Mouse (Mus musculus): ENCODE measurements at regions not wholly inside any gene's neighbourhood (a gene's known extent, or its start where the extent isn't known, plus 50 kb on each side); places are given as distances from the start of the nearest gene placed in this dataset.
"Not testable (repeated sequence)": the region's sequence is repeated elsewhere in the genome, so short reads cannot be mapped to it uniquely, and the experiment has no call there.

GRCm38 (mm10) chr15:62257110-62257667 lies 1334.4 kb upstream of the A1bg start:
- TF ChIP-seq CTCF (IDR thresholded peaks at IDR 0.05; ENCODE audit: control insufficient read depth, insufficient read depth, insufficient replicate concordance, low read depth, low read length) (no peak), POLR2A (IDR thresholded peaks at IDR 0.05; ENCODE audit: control insufficient read depth, low read depth, low read length) (no peak)
- no peak overlapping the region for H3K27ac ChIP-seq (ENCODE audit: control insufficient read depth, insufficient read depth, low read depth, low read length)
- H3K4me1 ChIP-seq (ENCODE audit: control insufficient read depth, insufficient read depth, low read length) = no peaks in the 10 kb centered on the region
- H3K4me3 ChIP-seq (ENCODE audit: control insufficient read depth, low read depth, low read length) = no peak overlapping the region
- H3K36me3 ChIP-seq (ENCODE audit: control insufficient read depth, insufficient read depth, low read length) = no peaks in the 10 kb centered on the region
- H3K27me3 ChIP-seq (ENCODE audit: control insufficient read depth, insufficient read depth, low read length) = no peaks in the 10 kb centered on the region

DNA sequence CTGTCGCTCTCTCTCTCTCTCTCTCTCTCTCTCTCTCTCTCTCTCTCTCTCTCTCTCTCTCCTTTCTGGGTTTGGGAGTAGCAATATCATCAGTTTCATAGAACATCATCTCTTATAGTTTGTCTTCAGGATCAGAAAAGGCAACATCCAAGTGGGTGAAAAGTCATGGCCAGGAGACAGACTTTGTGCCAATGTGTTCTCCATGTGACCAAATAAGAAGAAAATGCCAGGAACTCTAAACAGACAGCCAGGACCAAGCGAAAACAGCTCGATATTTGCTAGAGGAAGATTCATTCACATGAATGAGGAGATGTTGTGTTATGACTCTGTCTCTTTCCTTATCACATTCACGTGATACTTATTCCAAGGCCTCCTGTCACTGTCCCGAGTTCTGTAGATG lies 1332.8 kb upstream of the A1bg start:
- Histone ChIP-seq H3K27me3 (ENCODE audit: control insufficient read depth, insufficient read depth, low read length) (no peaks in the 10 kb centered on the region), H3K4me1 (ENCODE audit: control insufficient read depth, insufficient read depth, low read length) (no peaks in the 10 kb centered on the region), H3K27ac (ENCODE audit: control insufficient read depth, insufficient read depth, low read depth, low read length) (no peak overlapping the region), H3K4me3 (ENCODE audit: control insufficient read depth, low read depth, low read length) (no peak overlapping the region), H3K36me3 (ENCODE audit: control insufficient read depth, insufficient read depth, low read length) (no peaks in the 10 kb centered on the region)
- TF ChIP-seq CTCF (IDR thresholded peaks at IDR 0.05; ENCODE audit: control insufficient read depth, insufficient read depth, insufficient replicate concordance, low read depth, low read length) (no peak), POLR2A (IDR thresholded peaks at IDR 0.05; ENCODE audit: control insufficient read depth, low read depth, low read length) (no peak)

DNA sequence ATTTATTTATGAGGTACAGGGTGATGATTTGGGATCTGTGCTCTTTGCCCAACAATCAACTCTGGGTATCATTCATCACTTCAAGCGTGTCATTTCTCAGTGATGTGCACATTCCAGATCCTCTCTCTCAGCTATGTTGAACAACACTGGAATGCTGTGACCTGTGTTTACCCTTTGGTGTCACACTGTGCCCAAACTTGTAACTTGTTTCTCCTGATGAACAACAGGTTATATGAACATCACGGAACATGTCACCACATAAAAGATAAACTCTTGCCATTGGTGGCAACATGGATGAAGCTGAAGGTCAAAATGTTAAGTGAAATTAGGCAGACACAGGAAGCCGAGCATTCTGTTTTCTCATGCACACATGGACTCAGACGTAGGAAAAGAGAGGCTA lies 1330.9 kb upstream of the A1bg start:
- no peak overlapping the region for H3K4me3 ChIP-seq (ENCODE audit: control insufficient read depth, low read depth, low read length)
- H3K27me3 ChIP-seq (ENCODE audit: control insufficient read depth, insufficient read depth, low read length) = no peaks in the 10 kb centered on the region
- no peaks in the 10 kb centered on the region for H3K36me3 ChIP-seq (ENCODE audit: control insufficient read depth, insufficient read depth, low read length)
- no peak for TF ChIP-seq CTCF (IDR thresholded peaks at IDR 0.05; ENCODE audit: control insufficient read depth, insufficient read depth, insufficient replicate concordance, low read depth, low read length)
- no peak for TF ChIP-seq POLR2A (IDR thresholded peaks at IDR 0.05; ENCODE audit: control insufficient read depth, low read depth, low read length)
- no peak overlapping the region for H3K27ac ChIP-seq (ENCODE audit: control insufficient read depth, insufficient read depth, low read depth, low read length)
- no peaks in the 10 kb centered on the region for H3K4me1 ChIP-seq (ENCODE audit: control insufficient read depth, insufficient read depth, low read length)

DNA sequence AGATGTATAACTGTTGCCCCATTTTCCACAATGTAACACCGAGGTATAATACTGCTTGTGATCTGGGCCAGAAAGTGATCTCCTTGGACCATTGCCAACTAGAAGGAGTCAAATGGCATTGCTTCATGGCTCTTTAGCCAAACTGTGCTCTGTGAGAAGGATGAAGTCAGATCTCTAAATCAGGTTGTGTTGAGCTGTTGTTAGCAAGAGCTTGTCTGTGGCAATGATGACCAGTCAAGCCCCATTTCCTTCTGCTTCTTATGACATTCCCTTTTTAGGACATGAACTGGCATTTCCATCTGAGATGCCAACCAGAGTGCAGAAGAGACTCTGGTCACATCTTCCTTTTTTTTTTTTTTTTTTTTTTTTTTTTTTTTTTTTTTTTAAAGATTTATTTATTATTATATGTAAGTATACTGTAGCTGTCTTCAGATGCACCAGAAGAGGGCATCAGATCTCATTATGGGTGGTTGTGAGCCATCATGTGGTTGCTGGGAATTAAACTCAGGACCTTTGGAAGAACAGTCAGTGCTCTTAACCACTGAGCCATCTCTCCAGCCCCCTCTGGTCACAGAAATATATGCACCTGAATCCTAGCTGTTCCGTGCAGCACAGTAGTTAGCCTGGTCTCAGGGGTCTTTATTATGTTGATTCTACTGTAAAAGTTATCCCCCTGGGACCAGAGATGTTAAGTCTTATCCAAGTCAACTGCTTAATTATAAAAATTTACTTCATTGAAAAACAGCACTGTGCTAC lies 1329.4 kb upstream of the A1bg start:
- not testable (repeated sequence) for H3K27ac ChIP-seq (ENCODE audit: control insufficient read depth, insufficient read depth, low read depth, low read length); H3K36me3 ChIP-seq (ENCODE audit: control insufficient read depth, insufficient read depth, low read length); H3K4me1 ChIP-seq (ENCODE audit: control insufficient read depth, insufficient read depth, low read length); H3K27me3 ChIP-seq (ENCODE audit: control insufficient read depth, insufficient read depth, low read length); H3K4me3 ChIP-seq (ENCODE audit: control insufficient read depth, low read depth, low read length)

DNA sequence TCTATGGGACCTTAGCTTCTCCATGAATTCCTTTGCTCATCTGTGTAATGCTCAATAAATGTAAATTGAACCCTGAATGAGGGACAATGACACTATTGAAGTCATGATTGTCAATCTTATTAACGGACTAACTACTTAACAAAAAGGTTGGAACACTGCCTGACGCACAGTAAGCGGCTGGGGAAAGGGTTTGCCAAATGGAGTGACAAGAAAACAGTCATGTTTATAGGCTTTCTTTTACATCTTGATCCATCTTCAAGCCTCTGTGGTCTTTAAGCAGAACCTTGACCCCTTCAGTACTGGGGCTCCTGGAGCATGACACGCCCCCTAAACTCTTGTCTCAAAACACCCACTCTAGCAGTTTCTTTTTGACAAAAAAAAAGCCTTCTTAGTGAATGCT lies 1326.6 kb upstream of the A1bg start:
- Histone ChIP-seq H3K27ac (ENCODE audit: control insufficient read depth, insufficient read depth, low read depth, low read length) (no peak overlapping the region), H3K4me3 (ENCODE audit: control insufficient read depth, low read depth, low read length) (no peak overlapping the region), H3K36me3 (ENCODE audit: control insufficient read depth, insufficient read depth, low read length) (no peaks in the 10 kb centered on the region), H3K4me1 (ENCODE audit: control insufficient read depth, insufficient read depth, low read length) (no peaks in the 10 kb centered on the region), H3K27me3 (ENCODE audit: control insufficient read depth, insufficient read depth, low read length) (no peaks in the 10 kb centered on the region)
- TF ChIP-seq POLR2A (IDR thresholded peaks at IDR 0.05; ENCODE audit: control insufficient read depth, low read depth, low read length) (no peak), CTCF (IDR thresholded peaks at IDR 0.05; ENCODE audit: control insufficient read depth, insufficient read depth, insufficient replicate concordance, low read depth, low read length) (no peak)

DNA sequence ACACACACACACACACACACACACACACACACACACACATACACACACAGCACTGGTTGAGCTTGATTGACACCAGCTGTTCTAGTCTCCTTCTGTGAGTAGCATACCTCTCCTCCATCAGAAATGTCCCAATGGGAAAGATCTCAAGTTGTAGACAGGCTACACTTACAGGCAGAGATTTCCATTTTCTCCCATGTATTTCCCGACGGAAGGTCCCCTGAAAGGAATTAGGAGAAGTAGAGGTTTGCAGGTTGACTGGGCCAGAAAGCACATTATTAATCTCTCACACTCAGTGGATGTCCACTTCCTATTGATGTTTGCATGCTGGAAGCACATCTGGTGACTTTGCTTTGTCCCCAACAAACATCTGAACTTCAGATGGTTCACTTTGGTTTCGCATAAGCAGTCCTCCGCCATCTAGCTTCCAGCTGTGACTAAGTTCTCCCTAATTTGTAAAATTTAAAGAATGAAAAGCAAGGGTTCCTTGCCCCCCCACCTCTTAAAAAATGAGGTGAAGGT lies 1323.8 kb upstream of the A1bg start:
- H3K27me3 ChIP-seq (ENCODE audit: control insufficient read depth, insufficient read depth, low read length) = no peaks in the 10 kb centered on the region
- H3K4me1 ChIP-seq (ENCODE audit: control insufficient read depth, insufficient read depth, low read length) = no peaks in the 10 kb centered on the region
- H3K27ac ChIP-seq (ENCODE audit: control insufficient read depth, insufficient read depth, low read depth, low read length) = no peak overlapping the region
- no peaks in the 10 kb centered on the region for H3K36me3 ChIP-seq (ENCODE audit: control insufficient read depth, insufficient read depth, low read length)
- TF ChIP-seq CTCF (IDR thresholded peaks at IDR 0.05; ENCODE audit: control insufficient read depth, insufficient read depth, insufficient replicate concordance, low read depth, low read length) (no peak), POLR2A (IDR thresholded peaks at IDR 0.05; ENCODE audit: control insufficient read depth, low read depth, low read length) (no peak)
- H3K4me3 ChIP-seq (ENCODE audit: control insufficient read depth, low read depth, low read length) = no peak overlapping the region

DNA sequence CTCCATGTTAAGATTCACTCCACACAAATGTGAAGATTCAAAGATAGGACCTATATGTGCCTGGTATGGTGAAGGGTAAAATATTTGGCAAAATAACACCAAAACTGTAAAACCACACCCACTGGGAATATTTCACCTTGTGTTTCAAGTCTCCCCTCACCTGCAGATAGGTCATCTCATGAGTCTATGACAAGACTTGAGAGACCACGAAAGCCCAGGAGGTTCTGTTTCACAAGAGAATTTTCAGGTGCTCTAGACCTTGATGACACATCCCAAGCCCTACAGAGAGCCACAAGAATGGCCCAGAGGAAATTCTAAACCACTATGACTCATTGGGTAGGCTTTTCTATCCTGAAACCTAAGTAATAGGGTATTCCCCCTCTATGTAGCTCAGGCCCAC lies 1322.4 kb upstream of the A1bg start:
- Histone ChIP-seq H3K4me3 (ENCODE audit: control insufficient read depth, low read depth, low read length) (no peak overlapping the region), H3K27me3 (ENCODE audit: control insufficient read depth, insufficient read depth, low read length) (no peaks in the 10 kb centered on the region), H3K4me1 (ENCODE audit: control insufficient read depth, insufficient read depth, low read length) (no peaks in the 10 kb centered on the region), H3K36me3 (ENCODE audit: control insufficient read depth, insufficient read depth, low read length) (no peaks in the 10 kb centered on the region), H3K27ac (ENCODE audit: control insufficient read depth, insufficient read depth, low read depth, low read length) (no peak overlapping the region)
- no peak for TF ChIP-seq POLR2A (IDR thresholded peaks at IDR 0.05; ENCODE audit: control insufficient read depth, low read depth, low read length)
- TF ChIP-seq CTCF (IDR thresholded peaks at IDR 0.05; ENCODE audit: control insufficient read depth, insufficient read depth, insufficient replicate concordance, low read depth, low read length) = no peak

Measured in testis, adult 2 months (tissue).